Mouse (Mus musculus): ENCODE data around the gene Ubash3b. TPM values are rescaled to one million over a fixed set of nuclear protein-coding genes. Genes with fewer than 3 reads are reported as not detected.

The Ubash3b gene
- polyA plus RNA-seq, 1 experiment from 2014 or later: 34.8 TPM

DNA sequence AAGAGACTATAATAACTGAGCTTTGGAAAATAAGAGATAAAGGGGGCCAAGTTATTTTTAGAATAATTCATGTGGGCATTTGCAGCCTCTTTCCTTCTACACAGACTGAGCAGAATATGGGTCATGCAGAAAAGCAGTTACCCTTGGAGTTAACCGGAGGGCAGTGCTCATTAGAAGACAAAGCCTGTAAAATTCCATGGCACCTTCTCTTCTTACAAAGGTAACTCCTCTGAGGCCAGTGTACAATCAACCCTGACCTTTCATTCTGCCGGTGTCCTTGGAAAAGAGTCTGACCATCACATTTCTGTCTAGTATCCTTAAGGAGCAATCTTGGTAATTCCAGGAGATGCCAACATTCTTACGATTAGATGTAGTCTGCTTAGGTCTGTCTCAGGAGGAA is 120.1 kb downstream of the Ubash3b start:
- no peaks in the 10 kb centered on the region for H3K9me3 ChIP-seq
- ATAC-seq (ENCODE audit: low read depth): no peak
- no peak overlapping the region for H3K4me3 ChIP-seq
- 77% methylated on average over 3 of the region's 3 CpGs for WGBS
- no peaks in the 10 kb centered on the region for H3K27me3 ChIP-seq
- H3K4me2 ChIP-seq: no peak overlapping the region
- no peak overlapping the region for H3K27ac ChIP-seq (replicated peaks)
- H3K36me3 ChIP-seq: peaks cover 25% of the 10 kb centered on the region
- H3K9ac ChIP-seq: no peak overlapping the region
- no peaks in the 10 kb centered on the region for H3K4me1 ChIP-seq (replicated peaks)

DNA sequence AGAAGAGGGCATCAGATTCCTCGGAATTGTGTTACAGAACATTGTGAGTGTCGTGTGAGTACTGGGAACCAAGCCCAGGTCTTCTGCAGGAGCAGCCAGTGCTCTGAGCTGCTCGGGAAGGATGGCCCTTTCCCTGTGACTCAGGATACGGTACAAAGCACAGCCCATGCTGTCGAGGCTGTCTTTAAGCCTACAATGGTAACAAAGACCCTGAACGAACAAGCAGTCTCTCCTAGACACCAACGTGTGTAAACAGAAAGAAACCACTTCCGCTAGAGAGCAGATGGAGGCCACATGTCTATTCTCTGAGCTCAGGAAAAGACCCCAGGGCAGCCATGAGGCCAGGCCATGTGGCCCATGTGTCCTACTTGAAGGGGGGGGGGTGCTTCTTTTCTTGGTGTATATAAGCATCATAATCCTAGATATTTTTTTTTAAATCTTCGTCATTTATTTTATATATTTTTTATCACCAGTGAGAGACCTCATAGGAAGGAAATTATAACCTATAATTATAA is 123.3 kb downstream of the Ubash3b start:
- no peak overlapping the region for H3K4me2 ChIP-seq
- H3K27ac ChIP-seq (replicated peaks): no peak overlapping the region
- H3K9ac ChIP-seq: no peak overlapping the region
- H3K4me3 ChIP-seq: no peak overlapping the region
- H3K36me3 ChIP-seq: peaks cover 31% of the 10 kb centered on the region
- whole genome bisulfite sequencing: 55% methylated on average over 9 of the region's 9 CpGs
- peaks cover 10% of the 10 kb centered on the region for H3K4me1 ChIP-seq (replicated peaks)
- ATAC-seq (ENCODE audit: low read depth): no peak
- H3K9me3 ChIP-seq: no peaks in the 10 kb centered on the region
- no peaks in the 10 kb centered on the region for H3K27me3 ChIP-seq

DNA sequence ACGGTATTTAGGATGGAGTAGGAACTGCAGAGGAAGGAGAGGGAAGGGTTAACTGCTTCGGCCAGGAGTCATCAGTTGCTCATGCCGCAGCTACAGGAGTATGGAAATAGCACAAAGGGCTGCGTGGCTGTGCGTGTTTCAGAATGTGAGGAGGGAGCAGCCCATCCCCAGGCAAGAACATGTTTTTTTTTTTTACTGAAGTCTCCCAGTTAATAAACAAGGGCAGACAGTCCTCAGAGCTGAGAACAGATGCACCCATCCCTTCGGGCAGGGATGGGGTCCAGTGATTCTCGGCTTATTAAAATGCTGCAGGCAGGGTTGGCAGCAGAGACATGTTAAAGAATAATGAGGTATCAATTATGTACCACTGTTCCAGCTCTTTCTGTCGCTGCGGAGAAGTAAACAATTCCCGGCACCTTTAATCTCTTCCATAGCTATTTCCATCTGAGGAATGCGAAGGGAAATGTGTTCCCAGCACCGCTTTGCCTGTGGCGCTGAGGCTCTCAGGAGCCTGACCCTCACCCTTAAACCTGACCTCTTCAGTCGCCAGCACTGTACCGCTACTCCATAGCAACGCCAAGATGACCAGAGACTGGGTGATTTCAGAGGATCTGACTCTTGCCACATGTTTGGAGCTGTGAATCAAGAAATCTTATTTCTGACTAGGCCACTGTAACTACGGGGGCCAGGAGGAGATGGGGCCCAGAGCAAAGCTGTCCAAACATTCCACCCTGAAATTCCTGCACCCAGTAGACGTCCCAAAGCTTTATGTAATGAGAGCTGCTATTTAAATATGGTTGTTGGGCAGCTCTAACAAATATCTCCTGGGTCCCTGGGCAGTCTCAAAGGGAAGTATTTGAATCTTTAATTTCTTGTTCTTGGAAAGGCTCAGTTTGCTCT is 129.7 kb downstream of the Ubash3b start:
- peak overlapping the region; percentile 80 for H3K27ac ChIP-seq (replicated peaks)
- H3K4me2 ChIP-seq: peak overlapping the region; percentile 34
- H3K4me1 ChIP-seq (replicated peaks): peaks cover 27% of the 10 kb centered on the region
- ATAC-seq (ENCODE audit: low read depth): peak; percentile 49
- H3K4me3 ChIP-seq: no peak overlapping the region
- no peaks in the 10 kb centered on the region for H3K27me3 ChIP-seq
- H3K36me3 ChIP-seq: peaks cover 34% of the 10 kb centered on the region
- H3K9ac ChIP-seq: peak overlapping the region; percentile 49
- WGBS: 35% methylated on average over 18 of the region's 18 CpGs
- H3K9me3 ChIP-seq: no peaks in the 10 kb centered on the region

DNA sequence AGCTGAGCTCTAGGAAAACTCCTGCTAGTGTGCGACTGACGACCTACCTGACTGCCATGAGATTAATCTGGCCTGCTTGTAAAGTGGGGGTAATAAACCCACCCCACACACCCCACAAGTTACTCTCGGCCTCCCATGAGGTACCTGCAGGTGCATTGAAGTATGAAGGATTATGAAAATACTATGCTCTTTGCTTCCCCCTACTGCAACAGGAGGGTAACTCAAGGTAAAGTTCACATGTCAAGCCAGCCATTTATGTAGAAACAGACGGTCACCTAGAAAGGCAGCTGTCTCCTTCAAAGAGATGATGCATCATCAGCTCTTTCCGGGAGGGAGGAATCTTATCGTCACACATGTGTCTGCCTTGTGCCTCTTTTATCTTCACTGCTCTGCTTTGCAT is 131.7 kb downstream of the Ubash3b start:
- WGBS: 76% methylated on average over 6 of the region's 6 CpGs

DNA sequence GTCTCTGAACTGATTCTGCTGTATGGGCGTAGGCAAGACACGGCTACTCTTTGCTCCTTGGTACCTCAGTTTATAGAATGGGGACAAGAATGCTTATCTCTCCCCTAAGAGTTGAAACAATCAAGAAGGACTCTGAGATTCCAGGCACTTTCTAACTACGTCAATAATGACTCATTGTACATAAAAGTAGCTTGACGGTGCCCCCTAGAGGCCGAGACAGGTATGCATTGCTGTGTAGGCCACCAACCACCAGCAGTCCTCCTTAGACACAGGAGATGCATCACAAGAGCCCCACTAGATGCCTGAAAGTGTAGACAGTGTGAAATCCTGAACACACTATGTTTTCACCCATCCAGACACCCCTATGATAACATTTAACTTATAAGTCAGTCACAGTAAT is 133.0 kb downstream of the Ubash3b start:
- Histone ChIP-seq H3K9me3 (no peaks in the 10 kb centered on the region), H3K9ac (no peak overlapping the region), H3K36me3 (peaks cover 49% of the 10 kb centered on the region), H3K4me1 (replicated peaks) (peaks cover 17% of the 10 kb centered on the region), H3K4me3 (no peak overlapping the region), H3K4me2 (no peak overlapping the region), H3K27me3 (no peaks in the 10 kb centered on the region), H3K27ac (replicated peaks) (no peak overlapping the region)
- no peak for ATAC-seq (ENCODE audit: low read depth)
- 42% methylated on average over 5 of the region's 5 CpGs for WGBS

More for the DNA sequence above, 131.7 kb downstream of the Ubash3b start:
- Histone ChIP-seq H3K4me1 (replicated peaks) (peaks cover 27% of the 10 kb centered on the region), H3K27ac (replicated peaks) (no peak overlapping the region), H3K4me2 (no peak overlapping the region), H3K4me3 (no peak overlapping the region), H3K36me3 (peaks cover 43% of the 10 kb centered on the region), H3K9ac (no peak overlapping the region), H3K27me3 (no peaks in the 10 kb centered on the region), H3K9me3 (no peaks in the 10 kb centered on the region)
- ATAC-seq (ENCODE audit: low read depth): no peak

DNA sequence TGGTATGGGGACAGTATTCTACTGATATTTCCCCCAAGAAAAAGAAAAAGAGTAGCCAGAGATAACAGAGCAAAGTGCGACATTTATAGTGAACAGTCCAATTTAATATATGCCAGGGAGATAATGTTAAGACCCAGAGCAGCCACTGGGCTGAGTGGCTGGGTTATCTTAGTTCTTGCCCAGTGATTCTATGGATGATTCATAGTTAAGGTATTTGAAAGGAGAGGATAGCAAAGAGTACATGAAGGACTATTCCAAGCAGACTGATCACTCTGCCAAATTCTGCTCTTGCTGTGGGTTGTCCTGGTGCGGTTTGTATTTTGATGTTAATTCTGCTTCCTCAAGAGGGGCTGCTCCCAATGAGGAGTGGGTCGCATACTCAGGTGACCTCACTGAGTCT is 139.8 kb downstream of the Ubash3b start:
- 69% methylated on average over 3 of the region's 3 CpGs for WGBS
- Histone ChIP-seq H3K4me2 (no peak overlapping the region), H3K9me3 (no peaks in the 10 kb centered on the region), H3K27me3 (no peaks in the 10 kb centered on the region), H3K36me3 (peaks cover 71% of the 10 kb centered on the region), H3K27ac (replicated peaks) (no peak overlapping the region), H3K4me3 (no peak overlapping the region), H3K4me1 (replicated peaks) (no peaks in the 10 kb centered on the region), H3K9ac (no peak overlapping the region)
- no peak for ATAC-seq (ENCODE audit: low read depth)

DNA sequence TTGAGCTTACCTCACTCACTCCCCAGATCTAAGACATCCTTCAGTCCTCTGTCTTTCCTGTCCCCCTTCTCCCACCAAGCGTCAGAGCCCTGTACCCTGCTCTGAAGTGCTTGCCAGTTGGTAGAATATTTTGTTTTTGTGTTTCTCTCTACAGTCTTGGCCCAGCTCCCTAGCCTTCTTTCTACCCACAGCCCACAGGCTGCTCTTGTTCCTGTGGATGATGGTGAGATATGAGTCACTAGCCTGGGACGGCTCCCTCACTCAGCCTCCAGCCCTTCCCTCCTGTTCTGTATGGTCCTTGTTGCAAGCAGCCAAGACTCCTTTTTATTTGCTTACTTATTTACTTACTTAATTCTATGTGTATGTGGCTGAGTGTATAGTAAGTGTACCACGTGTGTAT is 141.0 kb downstream of the Ubash3b start:
- Histone ChIP-seq H3K36me3 (peaks cover 61% of the 10 kb centered on the region), H3K27ac (replicated peaks) (no peak overlapping the region)
- ATAC-seq (ENCODE audit: low read depth): no peak

DNA sequence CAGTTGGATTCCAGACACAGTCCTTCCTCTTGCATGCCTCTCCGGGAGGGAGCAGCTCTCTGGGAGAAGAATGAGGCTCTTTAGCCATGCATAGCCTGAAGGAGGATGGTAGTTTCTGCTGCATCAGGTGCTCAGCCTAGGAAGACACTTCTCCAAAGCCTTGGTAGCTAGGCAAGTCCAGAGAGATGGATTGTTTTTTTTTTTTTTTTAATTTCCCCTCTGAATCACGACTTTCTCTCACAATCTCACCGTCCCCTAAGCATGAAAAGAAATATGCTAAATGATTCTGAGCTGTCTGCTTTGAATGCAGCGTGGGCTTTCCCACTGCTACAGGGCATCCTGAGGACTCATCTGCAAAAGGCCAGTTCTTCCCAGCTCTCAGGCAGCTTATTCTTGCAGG is 147.0 kb downstream of the Ubash3b start:
- 27% methylated on average over 4 of the region's 4 CpGs for WGBS
- H3K27ac ChIP-seq (replicated peaks): peak overlapping the region; percentile 85
- H3K4me2 ChIP-seq: no peak overlapping the region
- no peak overlapping the region for H3K4me3 ChIP-seq
- H3K9me3 ChIP-seq: no peaks in the 10 kb centered on the region
- no peaks in the 10 kb centered on the region for H3K27me3 ChIP-seq
- no peak for ATAC-seq (ENCODE audit: low read depth)
- H3K9ac ChIP-seq: no peak overlapping the region
- peaks cover 17% of the 10 kb centered on the region; the same call in 1 of the 2 replicates for H3K36me3 ChIP-seq
- H3K4me1 ChIP-seq (replicated peaks): peaks cover 31% of the 10 kb centered on the region

More for the DNA sequence above, 141.0 kb downstream of the Ubash3b start:
- WGBS: 87% methylated on average over 3 of the region's 3 CpGs
- Histone ChIP-seq H3K27me3 (no peaks in the 10 kb centered on the region), H3K9ac (no peak overlapping the region), H3K9me3 (no peaks in the 10 kb centered on the region), H3K4me2 (no peak overlapping the region), H3K4me1 (replicated peaks) (no peaks in the 10 kb centered on the region), H3K4me3 (no peak overlapping the region)

DNA sequence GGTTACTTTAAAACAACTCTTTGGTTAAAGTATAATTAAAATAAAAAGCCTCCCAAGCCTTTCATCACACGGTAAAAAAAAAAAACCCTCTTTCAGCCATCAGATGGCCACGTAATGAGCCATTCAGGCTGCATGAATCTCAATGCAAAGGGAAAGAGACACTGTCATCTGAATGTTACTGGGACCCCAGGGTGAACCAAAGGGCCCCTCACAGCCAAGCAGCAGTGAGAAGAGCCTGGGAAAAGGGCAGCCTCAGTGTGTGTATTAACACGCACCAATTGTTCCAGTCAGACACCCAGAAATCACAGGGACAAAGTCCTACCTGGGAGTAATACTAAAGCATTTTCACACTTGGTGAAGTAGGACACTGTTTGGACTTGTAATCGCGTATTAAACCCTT is 149.0 kb downstream of the Ubash3b start:
- 0 out of 2 replicates have a peak, but pooled peaks have one; percentile 63 for ATAC-seq (ENCODE audit: low read depth)
- 32% methylated on average over 5 of the region's 5 CpGs for WGBS
- Histone ChIP-seq H3K9ac (no peak overlapping the region), H3K9me3 (no peaks in the 10 kb centered on the region), H3K4me3 (no peak overlapping the region), H3K36me3 (peaks cover 9% of the 10 kb centered on the region; the same call in 1 of the 2 replicates), H3K27ac (replicated peaks) (peak overlapping the region; percentile 85), H3K4me2 (0 out of 2 replicates have a peak overlapping the region, but pooled peaks have one; percentile 11), H3K27me3 (no peaks in the 10 kb centered on the region), H3K4me1 (replicated peaks) (peaks cover 31% of the 10 kb centered on the region)

DNA sequence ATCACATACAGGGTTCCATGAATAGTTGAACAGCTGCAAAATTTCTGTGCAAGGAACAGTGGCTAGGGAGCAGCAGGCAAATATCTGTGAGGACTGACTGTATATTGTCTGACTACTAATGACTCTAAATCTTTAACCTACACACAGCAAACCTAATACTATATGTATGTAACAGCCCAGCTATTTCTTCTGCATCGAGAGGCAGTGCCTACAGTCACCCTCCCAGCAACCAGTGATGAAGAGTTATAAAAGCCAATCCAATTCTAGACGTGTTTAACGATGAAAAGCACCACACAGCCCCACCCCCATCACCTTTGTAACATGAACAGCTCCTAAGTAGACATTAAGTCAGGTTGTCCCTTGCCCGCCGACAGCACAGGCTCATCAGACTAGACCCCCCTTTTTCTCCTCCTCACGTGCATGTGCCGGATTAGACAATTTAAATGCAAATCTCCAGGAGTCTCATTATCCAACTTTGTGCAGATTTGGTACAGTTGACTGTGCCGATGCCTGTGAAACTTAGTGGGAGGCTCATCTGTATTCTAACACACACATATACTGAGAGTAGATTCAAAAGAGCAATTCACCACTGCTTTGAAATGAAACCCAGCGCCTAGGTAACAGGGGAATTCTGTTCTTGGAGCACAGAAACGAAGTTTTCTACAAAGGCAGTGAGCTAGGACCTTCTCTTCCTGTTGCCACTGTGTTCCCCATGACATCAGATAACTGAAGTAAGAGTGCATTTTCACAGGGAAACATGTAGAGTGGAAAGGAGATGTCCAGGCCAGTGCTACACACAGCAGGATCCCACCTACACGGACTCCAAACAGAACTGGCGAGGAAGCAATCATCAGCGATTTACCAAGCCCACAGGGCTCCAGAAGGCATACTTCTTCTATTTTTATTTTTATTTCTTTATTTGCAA is 149.7 kb downstream of the Ubash3b start:
- Histone ChIP-seq H3K4me2 (peak overlapping the region; percentile 11; the same call in 1 of the 2 replicates), H3K4me3 (no peak overlapping the region)

DNA sequence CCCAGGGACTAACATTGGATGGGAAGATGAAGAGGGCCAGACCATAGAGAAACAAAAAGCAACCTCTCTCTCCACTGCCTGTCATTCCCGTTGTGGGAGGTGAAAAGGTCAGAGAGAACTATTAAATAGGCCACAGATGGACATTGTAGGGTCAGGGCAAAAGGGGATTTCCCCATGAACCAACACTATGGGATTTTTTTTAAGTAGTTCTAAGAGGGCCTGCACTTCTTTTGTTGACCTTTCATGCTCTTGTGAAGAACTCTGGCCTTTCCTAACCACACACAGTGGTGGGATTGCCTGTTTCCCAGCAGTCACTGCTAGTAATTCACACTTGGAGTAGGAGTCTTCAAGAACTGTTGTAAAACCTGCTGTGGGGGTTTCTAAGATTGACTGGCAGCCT is 153.7 kb downstream of the Ubash3b start:
- Histone ChIP-seq H3K4me3 (no peak overlapping the region), H3K4me1 (replicated peaks) (peaks cover 22% of the 10 kb centered on the region), H3K4me2 (no peak overlapping the region), H3K36me3 (no peaks in the 10 kb centered on the region), H3K9ac (no peak overlapping the region), H3K9me3 (no peaks in the 10 kb centered on the region), H3K27me3 (no peaks in the 10 kb centered on the region), H3K27ac (replicated peaks) (no peak overlapping the region)
- WGBS: 3% methylated on average over 1 of the region's 1 CpGs
- no peak for ATAC-seq (ENCODE audit: low read depth)

More for the DNA sequence above, 149.7 kb downstream of the Ubash3b start:
- Histone ChIP-seq H3K36me3 (peaks cover 3% of the 10 kb centered on the region; the same call in 1 of the 2 replicates), H3K27ac (replicated peaks) (peak overlapping the region; percentile 85), H3K27me3 (no peaks in the 10 kb centered on the region), H3K9me3 (no peaks in the 10 kb centered on the region), H3K9ac (0 out of 2 replicates have a peak overlapping the region, but pooled peaks have one; percentile 0), H3K4me1 (replicated peaks) (peaks cover 31% of the 10 kb centered on the region)
- 32% methylated on average over 13 of the region's 13 CpGs for WGBS
- ATAC-seq (ENCODE audit: low read depth): peak; percentile 91

Data from neural tube, embryonic 13.5 days (tissue).